Mouse (Mus musculus): ENCODE data around the gene Cd180. TPM values are rescaled to one million over a fixed set of nuclear protein-coding genes. Genes with fewer than 3 reads are reported as not detected.

Cd180 gene
- polyA plus RNA-seq (2016; fragmentation: Nextera tagmentation; extraction: Ambion mirVana): 0.19 and 0.51 TPM in 2 replicates

GRCm38 (mm10) chr13:102693341-102693801, at the start of gene Cd180:
Gene Cd180, plus strand, starts transcription at chr13:102693558.
- 70% methylated on average over 8 of the region's 8 CpGs for WGBS
- Histone ChIP-seq H3K9ac (no peak within 1 kb of the TSS), H3K27me3 (no peaks in the 10 kb centered on the region), H3K9me3 (no peaks in the 10 kb centered on the region), H3K4me1 (peaks cover 1% of the 10 kb centered on the region), H3K4me2 (replicated peaks) (no peak within 1 kb of the TSS), H3K27ac (no peak within 1 kb of the TSS), H3K4me3 (no peak within 1 kb of the TSS), H3K36me3 (no peaks in the 10 kb centered on the region)
- ATAC-seq (ENCODE audit: insufficient number of reproducible peaks, insufficient read depth, low FRiP score, low TSS enrichment): no peak

GRCm38 (mm10) chr13:102644344-102644743, 49.0 kb upstream of the Cd180 start:
- ATAC-seq (ENCODE audit: insufficient number of reproducible peaks, insufficient read depth, low FRiP score, low TSS enrichment): no peak
- Histone ChIP-seq H3K4me2 (replicated peaks) (peak overlapping the region; percentile 13; the same call in 1 of the 2 replicates), H3K4me3 (no peak overlapping the region), H3K9ac (no peak overlapping the region), H3K27ac (no peak overlapping the region), H3K27me3 (0 out of 2 replicates have a peak, but pooled peaks cover 2% of the 10 kb centered on the region), H3K9me3 (no peaks in the 10 kb centered on the region), H3K36me3 (no peaks in the 10 kb centered on the region), H3K4me1 (peaks cover 20% of the 10 kb centered on the region)
- WGBS: 13% methylated on average over 8 of the region's 8 CpGs

- Histone ChIP-seq H3K9me3 (no peaks in the 10 kb centered on the region), H3K9ac (no peak overlapping the region), H3K4me2 (replicated peaks) (no peak overlapping the region), H3K4me1 (peaks cover 20% of the 10 kb centered on the region), H3K27me3 (no peaks in the 10 kb centered on the region), H3K36me3 (no peaks in the 10 kb centered on the region), H3K27ac (no peak overlapping the region), H3K4me3 (no peak overlapping the region)
- 21% methylated on average over 17 of the region's 17 CpGs for WGBS
- ATAC-seq (ENCODE audit: insufficient number of reproducible peaks, insufficient read depth, low FRiP score, low TSS enrichment): no peak
These were observed 48.4 kb upstream of the Cd180 start for GRCm38 (mm10) chr13:102644789-102645551.

DNA sequence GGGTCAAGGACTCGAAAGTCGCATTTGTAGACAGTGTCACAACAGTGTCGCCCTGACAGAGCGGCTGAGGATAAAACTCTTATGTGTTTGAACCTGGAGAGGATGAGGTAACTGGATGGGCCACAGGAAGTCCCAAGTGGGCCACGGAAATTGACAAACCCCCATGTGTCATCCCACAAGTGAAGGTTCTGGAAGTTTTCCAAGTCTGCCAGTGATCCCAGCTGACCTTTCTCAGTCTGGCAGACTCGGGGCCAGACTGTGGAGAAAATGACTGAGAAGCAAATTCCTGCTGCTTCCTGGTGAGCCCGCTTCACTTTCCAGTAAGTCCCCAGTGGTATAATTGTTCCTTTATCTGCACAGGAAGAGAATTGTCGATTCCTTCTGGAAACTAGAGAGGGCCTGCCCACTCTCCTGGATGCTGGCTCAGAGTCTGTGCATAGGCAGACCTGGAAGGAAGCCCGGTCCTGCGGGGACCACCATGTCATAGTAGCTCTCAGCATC, 47.0 kb upstream of the Cd180 start:
- no peak overlapping the region for H3K4me2 ChIP-seq (replicated peaks)
- WGBS: 57% methylated on average over 10 of the region's 10 CpGs
- no peak overlapping the region for H3K9ac ChIP-seq
- H3K27me3 ChIP-seq: no peaks in the 10 kb centered on the region
- peaks cover 20% of the 10 kb centered on the region for H3K4me1 ChIP-seq
- ATAC-seq (ENCODE audit: insufficient number of reproducible peaks, insufficient read depth, low FRiP score, low TSS enrichment): no peak
- no peak overlapping the region for H3K4me3 ChIP-seq
- H3K27ac ChIP-seq: no peak overlapping the region
- H3K9me3 ChIP-seq: no peaks in the 10 kb centered on the region
- no peaks in the 10 kb centered on the region for H3K36me3 ChIP-seq

DNA sequence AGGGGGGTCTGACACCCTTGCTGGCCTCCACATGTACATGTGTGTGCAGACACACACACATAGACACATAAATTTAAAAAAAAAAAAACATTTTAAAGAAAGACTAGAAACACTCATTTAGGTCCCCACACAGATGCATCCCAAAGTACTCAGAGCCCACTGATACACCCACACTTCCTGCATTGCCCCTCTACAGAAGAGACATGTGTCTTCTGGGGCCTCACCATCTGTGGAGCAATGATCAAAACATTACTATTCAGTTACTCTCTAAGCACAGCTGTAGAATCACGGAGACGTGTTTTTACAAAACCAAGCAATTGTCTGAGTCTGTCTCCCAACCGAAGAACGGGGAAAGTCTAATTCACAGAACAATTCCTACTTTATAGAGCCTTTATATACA, 45.8 kb upstream of the Cd180 start:
- no peaks in the 10 kb centered on the region for H3K27me3 ChIP-seq
- H3K9me3 ChIP-seq: no peaks in the 10 kb centered on the region
- H3K4me3 ChIP-seq: no peak overlapping the region
- no peak overlapping the region for H3K27ac ChIP-seq
- H3K36me3 ChIP-seq: no peaks in the 10 kb centered on the region
- H3K4me1 ChIP-seq: peaks cover 20% of the 10 kb centered on the region
- no peak overlapping the region for H3K9ac ChIP-seq
- 65% methylated on average over 4 of the region's 4 CpGs for WGBS
- ATAC-seq (ENCODE audit: insufficient number of reproducible peaks, insufficient read depth, low FRiP score, low TSS enrichment): no peak
- no peak overlapping the region for H3K4me2 ChIP-seq (replicated peaks)

GRCm38 (mm10) chr13:102652303-102652889, 41.0 kb upstream of the Cd180 start:
- H3K4me3 ChIP-seq: no peak overlapping the region
- H3K9me3 ChIP-seq: no peaks in the 10 kb centered on the region
- no peaks in the 10 kb centered on the region for H3K4me1 ChIP-seq
- no peak overlapping the region for H3K9ac ChIP-seq
- WGBS: 86% methylated on average over 6 of the region's 6 CpGs
- no peaks in the 10 kb centered on the region for H3K36me3 ChIP-seq
- no peaks in the 10 kb centered on the region for H3K27me3 ChIP-seq
- ATAC-seq (ENCODE audit: insufficient number of reproducible peaks, insufficient read depth, low FRiP score, low TSS enrichment): no peak
- no peak overlapping the region for H3K4me2 ChIP-seq (replicated peaks)
- H3K27ac ChIP-seq: no peak overlapping the region

DNA sequence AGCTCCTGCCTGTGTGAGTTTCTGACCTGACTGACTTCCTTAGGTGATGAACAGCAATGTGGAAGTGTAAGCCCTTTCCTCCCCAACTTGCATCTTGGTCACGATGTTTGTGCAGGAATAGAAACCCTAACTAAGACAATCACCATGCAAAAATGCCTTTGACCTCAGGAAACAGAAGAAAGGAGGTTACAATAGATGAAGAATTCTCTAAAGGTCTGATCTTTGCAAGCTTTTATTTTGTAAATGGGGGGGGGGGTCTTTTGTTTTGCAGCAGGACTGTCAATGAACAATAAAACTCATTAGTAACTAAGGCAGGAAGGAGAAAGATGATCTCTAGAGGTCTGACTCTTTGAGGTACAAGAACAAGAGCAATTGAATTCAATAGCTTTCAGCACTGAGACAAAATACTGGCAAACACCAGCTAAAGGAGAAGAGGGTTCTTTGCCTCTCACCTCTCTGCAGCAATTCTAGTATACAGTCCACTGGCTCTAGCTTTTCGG, 38.2 kb upstream of the Cd180 start:
- Histone ChIP-seq H3K4me3 (no peak overlapping the region), H3K9me3 (no peaks in the 10 kb centered on the region), H3K36me3 (no peaks in the 10 kb centered on the region), H3K4me1 (no peaks in the 10 kb centered on the region), H3K27ac (peak overlapping the region; percentile 0; the same call in 1 of the 2 replicates), H3K9ac (no peak overlapping the region), H3K27me3 (no peaks in the 10 kb centered on the region), H3K4me2 (replicated peaks) (no peak overlapping the region)
- WGBS: 72% methylated on average over 2 of the region's 2 CpGs
- ATAC-seq (ENCODE audit: insufficient number of reproducible peaks, insufficient read depth, low FRiP score, low TSS enrichment): no peak

DNA sequence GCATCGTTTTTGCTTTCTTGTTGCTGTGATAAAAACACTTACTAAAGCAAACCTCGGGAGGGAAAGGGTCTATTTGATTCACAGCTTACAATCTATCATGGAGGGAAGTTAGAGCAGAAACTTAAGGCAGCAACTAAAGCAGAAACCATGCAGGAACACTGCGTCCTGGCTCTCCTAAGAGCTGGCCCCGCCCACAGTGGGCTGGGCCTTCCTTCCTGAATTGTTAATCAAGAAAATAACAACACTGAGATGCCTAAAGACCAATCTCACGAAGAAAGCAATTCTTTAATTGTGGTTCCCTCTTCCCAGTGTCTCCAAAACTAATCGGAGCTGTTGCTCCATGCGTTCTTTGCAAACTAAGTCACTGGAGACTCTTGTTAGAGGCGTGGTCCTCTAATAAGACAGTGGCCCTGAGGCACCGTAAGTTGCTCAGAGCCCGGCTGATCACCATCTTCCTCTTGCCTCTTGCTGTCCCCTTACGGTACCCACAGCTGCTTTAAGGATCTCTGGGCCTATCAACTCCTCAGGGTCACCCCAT, 37.1 kb upstream of the Cd180 start:
- H3K4me2 ChIP-seq (replicated peaks): no peak overlapping the region
- no peak for ATAC-seq (ENCODE audit: insufficient number of reproducible peaks, insufficient read depth, low FRiP score, low TSS enrichment)
- 73% methylated on average over 11 of the region's 11 CpGs for WGBS
- H3K4me1 ChIP-seq: no peaks in the 10 kb centered on the region
- no peak overlapping the region for H3K4me3 ChIP-seq
- H3K36me3 ChIP-seq: no peaks in the 10 kb centered on the region
- H3K9ac ChIP-seq: no peak overlapping the region
- no peaks in the 10 kb centered on the region for H3K9me3 ChIP-seq
- no peaks in the 10 kb centered on the region for H3K27me3 ChIP-seq
- no peak overlapping the region for H3K27ac ChIP-seq

DNA sequence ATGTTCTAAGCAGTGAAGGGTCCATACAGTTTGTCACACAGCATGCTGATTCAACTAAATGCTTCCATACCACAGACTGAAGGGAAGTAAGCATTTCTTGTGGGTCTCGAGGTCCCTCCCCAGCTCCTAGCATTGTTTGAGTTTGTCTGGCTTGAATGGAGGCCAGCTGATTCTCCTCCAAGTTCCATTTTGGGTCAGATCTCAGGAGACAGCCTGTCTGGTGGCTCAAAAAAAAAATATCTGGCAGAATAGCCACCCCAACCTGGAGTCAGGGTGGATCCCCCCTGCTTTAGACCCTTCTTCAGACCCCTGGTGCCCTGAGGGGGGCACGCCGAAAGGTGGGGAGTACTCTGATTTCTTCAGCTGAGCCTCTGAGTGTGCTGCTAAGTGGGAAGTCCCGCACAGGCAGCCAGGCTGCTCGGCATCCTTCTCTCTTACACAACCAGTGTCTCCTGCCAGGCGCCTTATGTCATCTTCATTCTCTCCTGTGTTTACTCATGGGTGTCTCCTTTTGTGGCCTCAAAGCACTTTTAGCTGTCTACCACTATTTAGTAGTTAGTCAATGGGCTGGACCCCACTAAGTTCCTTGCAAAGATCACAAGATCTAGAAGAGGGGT, 35.0 kb upstream of the Cd180 start:
- Histone ChIP-seq H3K4me3 (no peak overlapping the region), H3K9me3 (no peaks in the 10 kb centered on the region), H3K27me3 (no peaks in the 10 kb centered on the region), H3K36me3 (no peaks in the 10 kb centered on the region), H3K4me1 (no peaks in the 10 kb centered on the region), H3K9ac (no peak overlapping the region), H3K27ac (no peak overlapping the region), H3K4me2 (replicated peaks) (no peak overlapping the region)
- WGBS: 75% methylated on average over 6 of the region's 6 CpGs
- ATAC-seq (ENCODE audit: insufficient number of reproducible peaks, insufficient read depth, low FRiP score, low TSS enrichment): no peak

DNA sequence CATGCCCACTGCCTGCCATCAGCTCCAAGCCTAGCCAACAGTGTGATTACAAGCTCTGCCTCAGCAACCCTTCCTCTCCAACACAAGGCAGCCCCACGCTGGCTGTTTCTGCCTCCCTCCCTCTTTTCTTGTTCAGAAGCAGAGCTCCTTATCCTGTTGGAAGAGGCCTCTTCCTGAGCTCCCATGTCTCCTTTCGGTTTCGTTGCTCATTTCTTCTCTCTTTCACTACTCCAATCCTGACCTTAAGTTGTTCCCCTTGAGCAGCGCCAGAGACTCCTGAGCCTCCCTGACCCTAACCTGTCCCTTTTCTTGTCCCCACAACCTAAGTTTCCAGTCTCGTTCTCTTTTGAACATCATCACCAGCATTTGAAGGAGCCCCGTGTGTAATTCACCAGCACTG, 29.3 kb upstream of the Cd180 start:
- Histone ChIP-seq H3K27me3 (no peaks in the 10 kb centered on the region), H3K4me3 (no peak overlapping the region), H3K9ac (no peak overlapping the region), H3K4me1 (no peaks in the 10 kb centered on the region), H3K9me3 (no peaks in the 10 kb centered on the region), H3K4me2 (replicated peaks) (no peak overlapping the region), H3K36me3 (no peaks in the 10 kb centered on the region), H3K27ac (no peak overlapping the region)
- 71% methylated on average over 6 of the region's 6 CpGs for WGBS
- no peak for ATAC-seq (ENCODE audit: insufficient number of reproducible peaks, insufficient read depth, low FRiP score, low TSS enrichment)

GRCm38 (mm10) chr13:102664843-102665587, 28.3 kb upstream of the Cd180 start:
- H3K9me3 ChIP-seq: no peaks in the 10 kb centered on the region
- no peak overlapping the region for H3K4me3 ChIP-seq
- H3K27me3 ChIP-seq: no peaks in the 10 kb centered on the region
- ATAC-seq (ENCODE audit: insufficient number of reproducible peaks, insufficient read depth, low FRiP score, low TSS enrichment): no peak
- no peak overlapping the region for H3K9ac ChIP-seq
- no peak overlapping the region for H3K27ac ChIP-seq
- peaks cover 7% of the 10 kb centered on the region for H3K4me1 ChIP-seq
- 54% methylated on average over 12 of the region's 12 CpGs for WGBS
- peak overlapping the region; percentile 27 for H3K4me2 ChIP-seq (replicated peaks)
- no peaks in the 10 kb centered on the region for H3K36me3 ChIP-seq

All from embryonic facial prominence, embryonic 12.5 days (tissue).